ENCODE assay signal across 10 mouse cellular contexts in the genomic region with DNA sequence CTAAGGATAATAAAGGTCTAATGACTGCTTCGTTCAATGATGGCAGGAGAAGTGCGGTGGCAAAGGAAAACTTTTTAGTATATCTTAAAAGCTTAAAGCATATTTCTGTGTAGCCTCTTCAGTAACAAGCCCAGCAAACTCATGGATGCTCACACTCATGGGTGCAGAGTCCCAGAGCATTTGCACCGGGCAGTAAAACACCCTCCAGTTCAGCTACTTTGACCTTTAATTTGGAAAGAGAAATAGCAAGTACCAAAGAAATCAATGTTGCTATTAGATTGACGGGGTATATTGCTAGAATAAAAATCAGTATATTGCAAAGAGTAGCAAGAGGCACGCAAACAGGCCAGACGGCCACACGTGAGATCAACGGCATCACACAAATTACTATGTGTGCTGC. TPM values are rescaled to one million over a fixed set of nuclear protein-coding genes. Genes with fewer than 3 reads are reported as not detected.
DNase-seq lines count a peak whose midpoint lies in the region; ATAC-seq and TF ChIP-seq lines count a peak whose summit lies in the region.
"Had no signal": no experiment of that assay in that cellular context is flagged by ENCODE, and none has a peak within 500 bp of the region (broad histone marks: within the 10 kb centered on the region; RNA-seq: fewer than 3 reads in every experiment).

No protein-coding gene starts in this region.

- no peak for TF ChIP-seq POLR2A in myocyte (IDR thresholded peaks at IDR 0.05; ENCODE audit: insufficient read length, low read depth)

- H3K79me2 ChIP-seq in myocyte (ENCODE audit: control insufficient read depth, insufficient read depth) = peaks cover 20% of the 10 kb centered on the region

- H3K4me2 ChIP-seq in intestine, embryonic 14.5 days (ENCODE audit: low read length) = no peak overlapping the region
- no peak overlapping the region for H3K4me2 ChIP-seq in intestine, postnatal 0 days (replicated peaks; ENCODE audit: low read depth)
- H3K4me2 ChIP-seq in lung, embryonic 15.5 days = no peak overlapping the region
- H3K4me2 ChIP-seq in myocyte (ENCODE audit: low read depth) = peak overlapping the region; percentile 72
- H3K4me2 ChIP-seq: forebrain, embryonic 12.5 days had no signal

- H3K4me3 ChIP-seq in heart, embryonic 10.5 days = no peak overlapping the region
- H3K4me3 ChIP-seq in intestine, embryonic 14.5 days (ENCODE audit: low read depth, low read length) = no peak overlapping the region
- H3K4me3 ChIP-seq in intestine, postnatal 0 days (ENCODE audit: low read depth, low read length) = no peak overlapping the region
- H3K4me3 ChIP-seq in lung, embryonic 15.5 days = no peak overlapping the region
- no peak overlapping the region for H3K4me3 ChIP-seq in myocyte
- H3K4me3 ChIP-seq: forebrain, embryonic 12.5 days had no signal

- no peaks in the 10 kb centered on the region for H3K9me3 ChIP-seq in heart, embryonic 10.5 days
- H3K9me3 ChIP-seq in intestine, embryonic 14.5 days (ENCODE audit: control insufficient read depth, low read length) = no peaks in the 10 kb centered on the region
- H3K9me3 ChIP-seq in intestine, postnatal 0 days (ENCODE audit: control insufficient read depth) = no peaks in the 10 kb centered on the region
- no peaks in the 10 kb centered on the region for H3K9me3 ChIP-seq in lung, embryonic 15.5 days
- H3K9me3 ChIP-seq: forebrain, embryonic 12.5 days had no signal

- no peak for ATAC-seq in intestine, embryonic 14.5 days (replicated peaks; ENCODE audit: low FRiP score, low TSS enrichment, low read depth)
- no peak for ATAC-seq in intestine, postnatal 0 days
- no peak for ATAC-seq in lung, embryonic 15.5 days (ENCODE audit: borderline replicate concordance, extremely low read depth, low FRiP score, low TSS enrichment)

- TF ChIP-seq CTCF in intestine, postnatal 0 days (IDR thresholded peaks at IDR 0.05; ENCODE audit: low read depth) = no peak

- no peaks in the 10 kb centered on the region for H3K4me1 ChIP-seq in heart, embryonic 10.5 days
- 0 out of 2 replicates have a peak, but pooled peaks cover 7% of the 10 kb centered on the region for H3K4me1 ChIP-seq in intestine, embryonic 14.5 days (replicated peaks; ENCODE audit: control insufficient read depth, insufficient read depth, low read length)
- H3K4me1 ChIP-seq in intestine, postnatal 0 days (replicated peaks; ENCODE audit: control insufficient read depth, insufficient read depth, low read length) = 0 out of 2 replicates have a peak, but pooled peaks cover 7% of the 10 kb centered on the region
- peaks cover 6% of the 10 kb centered on the region; the same call in 1 of the 2 replicates for H3K4me1 ChIP-seq in lung, embryonic 15.5 days
- H3K4me1 ChIP-seq: forebrain, embryonic 12.5 days had no signal

- DNase-seq in heart, embryonic 10.5 days (ENCODE audit: low spot score) = no peak
- DNase-seq in heart, postnatal 36 days = no peak
- no peak for DNase-seq in intestine, embryonic 14.5 days (ENCODE audit: low spot score)
- no peak for DNase-seq in lung, postnatal 25 days (ENCODE audit: low spot score)
- no peak for DNase-seq in spleen, adult 12 weeks (ENCODE audit: low spot score)
- DNase-seq: B cell, adult 2 months had no signal

- H3ac ChIP-seq in myocyte (ENCODE audit: control insufficient read depth, insufficient read length) = no peak overlapping the region

- WGBS in heart, embryonic 10.5 days = 93% methylated on average over 8 of the region's 8 CpGs
- WGBS in intestine, embryonic 14.5 days = 92% methylated on average over 8 of the region's 8 CpGs
- WGBS in intestine, postnatal 0 days = 72% methylated on average over 8 of the region's 8 CpGs
- 85% methylated on average over 8 of the region's 8 CpGs for WGBS in lung, embryonic 15.5 days

- H3K36me3 ChIP-seq in heart, embryonic 10.5 days = 0 out of 2 replicates have a peak, but pooled peaks cover 9% of the 10 kb centered on the region
- H3K36me3 ChIP-seq in intestine, embryonic 14.5 days (ENCODE audit: control insufficient read depth, insufficient read depth, low read length) = 0 out of 2 replicates have a peak, but pooled peaks cover 5% of the 10 kb centered on the region
- H3K36me3 ChIP-seq in intestine, postnatal 0 days (ENCODE audit: control insufficient read depth, insufficient read depth) = peaks cover 5% of the 10 kb centered on the region; the same call in 1 of the 2 replicates
- H3K36me3 ChIP-seq in lung, embryonic 15.5 days = no peaks in the 10 kb centered on the region
- no peaks in the 10 kb centered on the region for H3K36me3 ChIP-seq in myocyte (ENCODE audit: control insufficient read depth, insufficient read depth)
- H3K36me3 ChIP-seq: forebrain, embryonic 12.5 days had no signal

- H3K27ac ChIP-seq in heart, embryonic 10.5 days = peak overlapping the region; percentile 93
- H3K27ac ChIP-seq in intestine, embryonic 14.5 days (ENCODE audit: low read depth) = peak overlapping the region; percentile 89
- no peak overlapping the region for H3K27ac ChIP-seq in intestine, postnatal 0 days (ENCODE audit: low read depth, low read length)
- H3K27ac ChIP-seq in lung, embryonic 15.5 days = peak overlapping the region; percentile 96

- intact Hi-C loops in heart, postnatal 36 days (cut with DNase I) = no loop called here

- H3K27me3 ChIP-seq in heart, embryonic 10.5 days (ENCODE audit: insufficient read depth, poor library complexity, severe bottlenecking) = no peaks in the 10 kb centered on the region
- H3K27me3 ChIP-seq in intestine, embryonic 14.5 days (replicated peaks; ENCODE audit: control insufficient read depth, insufficient read depth, low read length) = no peaks in the 10 kb centered on the region
- no peaks in the 10 kb centered on the region for H3K27me3 ChIP-seq in intestine, postnatal 0 days (replicated peaks; ENCODE audit: control insufficient read depth, insufficient read depth, low read length)
- no peaks in the 10 kb centered on the region for H3K27me3 ChIP-seq in lung, embryonic 15.5 days
- no peaks in the 10 kb centered on the region for H3K27me3 ChIP-seq in myocyte (ENCODE audit: control insufficient read depth, insufficient read depth, insufficient read length)
- H3K27me3 ChIP-seq: forebrain, embryonic 12.5 days had no signal

- H3K9ac ChIP-seq in intestine, embryonic 14.5 days (ENCODE audit: low read length) = no peak overlapping the region
- H3K9ac ChIP-seq in intestine, postnatal 0 days (ENCODE audit: low read depth, low read length) = no peak overlapping the region
- no peak overlapping the region for H3K9ac ChIP-seq in lung, embryonic 15.5 days
- H3K9ac ChIP-seq: forebrain, embryonic 12.5 days had no signal

TF ChIP-seq in myocyte, 11 proteins besides CTCF, POLR2A, EP300 and RAD21:
- TF ChIP-seq USF1 (IDR thresholded peaks at IDR 0.05; ENCODE audit: low read depth) (no peak), TCF12 (IDR thresholded peaks at IDR 0.05; ENCODE audit: insufficient read depth, poor library complexity, severe bottlenecking) (no peak), CEBPB (IDR thresholded peaks at IDR 0.05; ENCODE audit: insufficient read depth, poor library complexity, severe bottlenecking) (no peak), REST (IDR thresholded peaks at IDR 0.05; ENCODE audit: insufficient read depth, insufficient read length) (no peak), SRF (IDR thresholded peaks at IDR 0.05; ENCODE audit: control insufficient read depth, insufficient read length, low read depth) (no peak), MYOD1 (IDR thresholded peaks at IDR 0.05; ENCODE audit: control insufficient read depth in 1 of 3, insufficient read length in 2 of 3, low read depth in 2 of 3) (no peak)

RNA-seq across cellular contexts. Expression of gene Ccser2, which starts 48.7 kb away (rescaled TPM):
- 29.4 and 38.8 TPM in 2 replicates for polyA plus RNA-seq in heart, embryonic 10.5 days (2016; fragmentation: Nextera tagmentation; extraction: Ambion mirVana)
- 100 to 1,000 TPM; 120 to 125 TPM for total RNA-seq in heart, postnatal 36 days (2021)
- 27.3 and 31.1 TPM in 2 replicates for polyA plus RNA-seq in intestine, embryonic 14.5 days (2014; fragmentation: Nextera tagmentation; extraction: Ambion mirVana)
- polyA plus RNA-seq in intestine, postnatal 0 days (2015; fragmentation: Nextera tagmentation; extraction: Ambion mirVana) = 81.8 and 81.9 TPM in 2 replicates
- 36.6 and 38.6 TPM in 2 replicates for polyA plus RNA-seq in lung, embryonic 15.5 days (2015; fragmentation: Nextera tagmentation; extraction: Ambion mirVana)
- 9.5 TPM for polyA plus RNA-seq in myocyte (2012; fragmentation: generic; extraction: Trizol)
